Mouse (Mus musculus): ENCODE measurements around the gene Acvr1b.

The Acvr1b gene

GRCm38 (mm10) chr15:101230503-101230902, 56.6 kb downstream of the Acvr1b start:
- in situ Hi-C loops (cut with MboI, MseI): no loop called here

GRCm38 (mm10) chr15:101230995-101231647, 57.3 kb downstream of the Acvr1b start:
- in situ Hi-C loops (cut with MboI, MseI): no loop called here

GRCm38 (mm10) chr15:101231648-101232180, 57.8 kb downstream of the Acvr1b start:
- in situ Hi-C loops (cut with MboI, MseI): no loop called here

GRCm38 (mm10) chr15:101232607-101233006, 58.7 kb downstream of the Acvr1b start:
- in situ Hi-C loops (cut with MboI, MseI): no loop called here

GRCm38 (mm10) chr15:101233183-101233582, 59.3 kb downstream of the Acvr1b start:
- in situ Hi-C loops (cut with MboI, MseI): no loop called here

GRCm38 (mm10) chr15:101233641-101234275, 59.9 kb downstream of the Acvr1b start:
- in situ Hi-C loops (cut with MboI, MseI): no loop called here

GRCm38 (mm10) chr15:101234611-101235341, 60.9 kb downstream of the Acvr1b start:
- in situ Hi-C loops (cut with MboI, MseI): no loop called here

- in situ Hi-C loops (cut with MboI, MseI): no loop called here
Observed at GRCm38 (mm10) chr15:101235342-101235698, 61.5 kb downstream of the Acvr1b start.

- in situ Hi-C loops (cut with MboI, MseI): no loop called here
Observed at GRCm38 (mm10) chr15:101235728-101236327, 62.0 kb downstream of the Acvr1b start.

GRCm38 (mm10) chr15:101236878-101237277, 63.0 kb downstream of the Acvr1b start:
- in situ Hi-C loops (cut with MboI, MseI): no loop called here

- in situ Hi-C loops (cut with MboI, MseI): no loop called here
Observed at GRCm38 (mm10) chr15:101238885-101239511, 65.1 kb downstream of the Acvr1b start.

GRCm38 (mm10) chr15:101239821-101240220, 66.0 kb downstream of the Acvr1b start:
- in situ Hi-C loops (cut with MboI, MseI): loop anchor here (5.0 kb wide), 3 partner anchors 37 to 832 kb away; partner anchors contain the start of gene Eif4b

- in situ Hi-C loops (cut with MboI, MseI): loop anchor here (5.0 kb wide), 3 partner anchors 36 to 831 kb away; partner anchors contain the start of gene Eif4b
Observed at GRCm38 (mm10) chr15:101240799-101241204, 66.9 kb downstream of the Acvr1b start.

- in situ Hi-C loops (cut with MboI, MseI): loop anchor here (5.0 kb wide), 3 partner anchors 36 to 831 kb away; partner anchors contain the start of gene Eif4b
Observed at GRCm38 (mm10) chr15:101241236-101241635, 67.4 kb downstream of the Acvr1b start.

GRCm38 (mm10) chr15:101241853-101242252, 68.0 kb downstream of the Acvr1b start:
- in situ Hi-C loops (cut with MboI, MseI): loop anchor here (5.0 kb wide), 3 partner anchors 35 to 830 kb away; partner anchors contain the start of gene Eif4b

GRCm38 (mm10) chr15:101242645-101243044, 68.8 kb downstream of the Acvr1b start:
- in situ Hi-C loops (cut with MboI, MseI): loop anchor here (5.0 kb wide), 3 partner anchors 35 to 830 kb away; partner anchors contain the start of gene Eif4b

GRCm38 (mm10) chr15:101244012-101244411, 70.1 kb downstream of the Acvr1b start:
- in situ Hi-C loops (cut with MboI, MseI): loop anchor here (5.0 kb wide), 3 partner anchors 33 to 828 kb away; partner anchors contain the start of gene Eif4b

- in situ Hi-C loops (cut with MboI, MseI): no loop called here
Observed at GRCm38 (mm10) chr15:101246231-101247154, 72.6 kb downstream of the Acvr1b start.

GRCm38 (mm10) chr15:101247155-101247498, 73.3 kb downstream of the Acvr1b start:
- in situ Hi-C loops (cut with MboI, MseI): no loop called here
